Mouse (Mus musculus): ENCODE measurements around the gene Olfr700. TPM values are rescaled to one million over a fixed set of nuclear protein-coding genes. Genes with fewer than 3 reads are reported as not detected.
"Not testable (repeated sequence)": the region's sequence is repeated elsewhere in the genome, so short reads cannot be mapped to it uniquely, and the experiment has no call there.

The Olfr700 gene
- total RNA-seq, 1 experiment: not detected

DNA sequence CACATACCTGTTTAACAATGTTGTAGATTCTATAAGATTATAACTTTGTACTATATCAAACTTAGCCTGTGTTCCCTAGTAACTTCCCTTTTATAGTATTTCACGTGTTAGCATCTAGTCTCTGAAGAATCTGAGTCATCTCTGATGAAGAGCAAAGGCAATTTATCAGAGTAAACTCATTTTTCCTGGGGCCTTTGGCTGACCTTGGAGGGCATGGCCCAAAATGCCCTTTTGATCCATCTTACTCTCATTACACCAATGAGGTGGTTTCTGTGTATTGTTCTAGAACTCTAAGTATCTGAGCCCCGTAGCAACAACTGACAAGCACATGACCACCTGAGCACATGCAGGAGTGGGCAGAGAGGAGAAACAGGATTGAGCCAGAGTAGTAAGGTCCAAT lies 5.2 kb upstream of the Olfr700 start, which contains the start of gene Olfr701:
TSS of gene Olfr701 (plus strand) at position 301 of the 400 bp plus-strand sequence.
- TF ChIP-seq HCFC1 (IDR thresholded peaks at IDR 0.05; ENCODE audit: borderline replicate concordance, insufficient read depth, low read length): no peak
- no peak for TF ChIP-seq ZC3H11A (IDR thresholded peaks at IDR 0.05; ENCODE audit: borderline replicate concordance, low read depth, low read length)
- no peak for TF ChIP-seq CHD2 (IDR thresholded peaks at IDR 0.05; ENCODE audit: low read depth, low read length)
- TF ChIP-seq ZNF384 (IDR thresholded peaks at IDR 0.05; ENCODE audit: low read depth, low read length): no peak
- no peak for TF ChIP-seq MAFK (IDR thresholded peaks at IDR 0.05; ENCODE audit: insufficient read depth, low read depth, low read length)
- Histone ChIP-seq H3K36me3 (ENCODE audit: control insufficient read depth, insufficient read depth, low read length, poor library complexity, severe bottlenecking) (no peaks in the 10 kb centered on the region), H3K4me3 (ENCODE audit: insufficient read depth in 1 of 2, low read depth in 1 of 2, low read length in 2 of 2, poor library complexity in 1 of 2, severe bottlenecking in 1 of 2) (no peak within 1 kb of the TSS), H3K4me1 (ENCODE audit: control insufficient read depth in 2 of 2, insufficient read depth in 2 of 2, low read length in 2 of 2, poor library complexity in 1 of 2) (no peaks in the 10 kb centered on the region), H3K9me3 (ENCODE audit: control insufficient read depth, insufficient read depth, low read depth, low read length) (no peaks in the 10 kb centered on the region), H3K9ac (ENCODE audit: insufficient read depth, low read depth, low read length, poor library complexity, severe bottlenecking) (no peak within 1 kb of the TSS), H3K27ac (ENCODE audit: insufficient read depth, low read depth, low read length, poor library complexity, severe bottlenecking) (no peak within 1 kb of the TSS)
- in situ Hi-C loops (cut with MboI; ENCODE audit: low sequenced_read_pairs in 2 of 2, unreplicated experiment in 2 of 2): no loop called here
- no peak for DNase-seq (ENCODE audit: low read depth, low spot score)

DNA sequence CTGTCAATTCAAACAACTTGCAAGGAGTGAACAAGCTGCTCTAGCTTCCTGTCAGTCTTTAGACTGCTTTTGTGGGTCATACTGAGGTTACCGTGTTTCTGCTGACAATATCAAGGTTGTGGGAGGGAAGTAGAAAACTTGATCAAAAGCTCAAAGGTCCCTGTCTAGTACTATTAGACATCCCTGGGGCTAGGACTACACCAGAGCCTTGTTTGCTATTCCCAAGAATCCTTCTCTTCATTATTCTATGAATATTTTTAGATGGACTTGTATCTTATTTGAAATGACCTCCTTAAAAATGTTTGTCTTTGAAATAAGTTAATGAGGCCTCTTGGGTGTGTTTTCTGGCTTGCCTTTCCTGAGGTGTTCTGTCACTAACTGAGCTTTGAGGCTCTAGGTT lies 15.5 kb downstream of the Olfr700 start, which contains the start of gene Olfr699:
TSS of gene Olfr699 (minus strand) at position 101 of the 400 bp plus-strand sequence.
- Histone ChIP-seq H3K9ac (ENCODE audit: insufficient read depth, low read depth, low read length, poor library complexity, severe bottlenecking) (no peak within 1 kb of the TSS), H3K27ac (ENCODE audit: insufficient read depth, low read depth, low read length, poor library complexity, severe bottlenecking) (no peak within 1 kb of the TSS), H3K4me3 (ENCODE audit: insufficient read depth in 1 of 2, low read depth in 1 of 2, low read length in 2 of 2, poor library complexity in 1 of 2, severe bottlenecking in 1 of 2) (no peak within 1 kb of the TSS), H3K36me3 (ENCODE audit: control insufficient read depth, insufficient read depth, low read length, poor library complexity, severe bottlenecking) (no peaks in the 10 kb centered on the region), H3K4me1 (ENCODE audit: control insufficient read depth in 2 of 2, insufficient read depth in 2 of 2, low read length in 2 of 2, poor library complexity in 1 of 2) (no peaks in the 10 kb centered on the region), H3K9me3 (ENCODE audit: control insufficient read depth, insufficient read depth, low read depth, low read length) (no peaks in the 10 kb centered on the region)
- no peak for TF ChIP-seq ZC3H11A (IDR thresholded peaks at IDR 0.05; ENCODE audit: borderline replicate concordance, low read depth, low read length)
- no peak for DNase-seq (ENCODE audit: low read depth, low spot score)
- in situ Hi-C loops (cut with MboI; ENCODE audit: low sequenced_read_pairs in 2 of 2, unreplicated experiment in 2 of 2): loop anchor here in 1 of 2 experiments (25.0 kb wide), 1 partner anchor 106 kb away; the partner anchor contains the start of genes Olfr693 and Olfr694

DNA sequence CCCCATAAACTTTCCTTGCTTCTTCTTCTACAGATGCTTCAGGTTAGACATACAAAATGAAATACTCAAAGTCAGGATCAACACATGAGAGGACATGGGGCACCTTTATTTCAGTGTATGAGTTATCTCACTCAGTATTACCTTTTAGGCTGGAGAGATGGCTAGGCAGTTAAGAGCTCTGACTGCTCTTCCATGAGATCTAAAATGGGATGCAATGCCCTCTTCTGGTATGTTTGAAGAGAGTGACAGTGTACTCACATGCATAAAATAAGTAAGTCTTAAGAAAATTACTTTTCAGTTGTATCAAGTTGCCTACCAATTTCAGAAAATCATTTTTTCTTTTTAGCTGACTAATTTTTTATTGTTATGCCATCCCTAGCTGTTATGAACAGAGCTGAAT lies 20.3 kb downstream of the Olfr700 start:
- Histone ChIP-seq H3K4me1 (ENCODE audit: control insufficient read depth in 2 of 2, insufficient read depth in 2 of 2, low read length in 2 of 2, poor library complexity in 1 of 2) (no peaks in the 10 kb centered on the region), H3K4me3 (ENCODE audit: insufficient read depth in 1 of 2, low read depth in 1 of 2, low read length in 2 of 2, poor library complexity in 1 of 2, severe bottlenecking in 1 of 2) (no peak overlapping the region), H3K27ac (ENCODE audit: insufficient read depth, low read depth, low read length, poor library complexity, severe bottlenecking) (no peak overlapping the region), H3K9me3 (ENCODE audit: control insufficient read depth, insufficient read depth, low read depth, low read length) (no peaks in the 10 kb centered on the region), H3K36me3 (ENCODE audit: control insufficient read depth, insufficient read depth, low read length, poor library complexity, severe bottlenecking) (no peaks in the 10 kb centered on the region), H3K9ac (ENCODE audit: insufficient read depth, low read depth, low read length, poor library complexity, severe bottlenecking) (no peak overlapping the region)
- in situ Hi-C loops (cut with MboI; ENCODE audit: low sequenced_read_pairs in 2 of 2, unreplicated experiment in 2 of 2): loop anchor here in 1 of 2 experiments (25.0 kb wide), 1 partner anchor 101 kb away; the partner anchor contains the start of genes Olfr693 and Olfr694
- TF ChIP-seq HCFC1 (IDR thresholded peaks at IDR 0.05; ENCODE audit: borderline replicate concordance, insufficient read depth, low read length) (no peak), ZNF384 (IDR thresholded peaks at IDR 0.05; ENCODE audit: low read depth, low read length) (no peak), CHD2 (IDR thresholded peaks at IDR 0.05; ENCODE audit: low read depth, low read length) (no peak), ZC3H11A (IDR thresholded peaks at IDR 0.05; ENCODE audit: borderline replicate concordance, low read depth, low read length) (no peak), MAFK (IDR thresholded peaks at IDR 0.05; ENCODE audit: insufficient read depth, low read depth, low read length) (no peak)
- no peak for DNase-seq (ENCODE audit: low read depth, low spot score)

DNA sequence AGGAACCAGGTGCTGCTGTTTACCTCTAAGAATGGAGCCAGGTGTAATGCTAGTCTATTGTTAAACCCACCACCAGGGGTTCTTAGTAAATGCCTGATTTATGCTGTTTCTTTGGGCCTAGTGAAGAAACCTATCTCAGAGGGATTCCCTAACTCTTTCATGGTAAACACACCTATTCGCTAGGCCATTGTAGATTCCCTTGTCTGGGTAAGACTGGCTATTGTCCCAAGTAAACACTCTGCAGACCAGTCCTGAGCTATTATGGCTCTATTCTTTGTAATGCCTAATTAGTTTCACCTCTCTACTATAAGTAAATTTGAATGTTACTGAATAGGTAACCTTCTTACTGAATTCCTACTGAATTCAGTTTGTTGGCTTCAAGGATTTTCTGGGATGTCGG lies 47.6 kb downstream of the Olfr700 start:
- H3K4me3 ChIP-seq (ENCODE audit: insufficient read depth in 1 of 2, low read depth in 1 of 2, low read length in 2 of 2, poor library complexity in 1 of 2, severe bottlenecking in 1 of 2); H3K27ac ChIP-seq (ENCODE audit: insufficient read depth, low read depth, low read length, poor library complexity, severe bottlenecking); H3K9me3 ChIP-seq (ENCODE audit: control insufficient read depth, insufficient read depth, low read depth, low read length); H3K36me3 ChIP-seq (ENCODE audit: control insufficient read depth, insufficient read depth, low read length, poor library complexity, severe bottlenecking); in situ Hi-C loops (cut with MboI; ENCODE audit: low sequenced_read_pairs in 2 of 2, unreplicated experiment in 2 of 2); H3K4me1 ChIP-seq (ENCODE audit: control insufficient read depth in 2 of 2, insufficient read depth in 2 of 2, low read length in 2 of 2, poor library complexity in 1 of 2); H3K9ac ChIP-seq (ENCODE audit: insufficient read depth, low read depth, low read length, poor library complexity, severe bottlenecking): not testable (repeated sequence)
- peak; percentile 25; the same call in 1 of the 2 replicates for TF ChIP-seq CHD2 (IDR thresholded peaks at IDR 0.05; ENCODE audit: low read depth, low read length)
- peak; percentile 24 for DNase-seq (ENCODE audit: low read depth, low spot score)

DNA sequence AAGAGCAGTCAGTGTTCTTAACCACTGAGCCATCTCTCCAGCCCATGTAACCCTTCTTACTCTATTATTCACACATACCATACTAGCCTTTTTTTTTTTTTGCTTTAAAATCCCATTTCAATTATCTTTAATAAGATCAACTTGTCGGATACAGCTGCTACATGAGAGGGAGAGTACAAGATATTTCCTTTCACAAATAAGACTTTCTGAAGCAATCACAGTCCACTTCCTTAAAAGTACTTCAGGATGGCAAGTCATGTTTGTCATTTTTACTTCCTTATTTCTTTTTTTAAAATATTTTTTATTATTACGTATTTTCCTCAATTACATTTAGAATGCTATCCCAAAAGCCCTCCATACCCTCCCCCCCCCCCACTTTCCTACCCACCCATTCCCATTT lies 49.8 kb downstream of the Olfr700 start:
- H3K4me3 ChIP-seq (ENCODE audit: insufficient read depth in 1 of 2, low read depth in 1 of 2, low read length in 2 of 2, poor library complexity in 1 of 2, severe bottlenecking in 1 of 2): no peak overlapping the region
- H3K4me1 ChIP-seq (ENCODE audit: control insufficient read depth in 2 of 2, insufficient read depth in 2 of 2, low read length in 2 of 2, poor library complexity in 1 of 2): peaks cover 0 to 1% of the 10 kb centered on the region in 2 experiments; a peak in 1 of 4 replicates
- TF ChIP-seq CHD2 (IDR thresholded peaks at IDR 0.05; ENCODE audit: low read depth, low read length) (no peak), MAFK (IDR thresholded peaks at IDR 0.05; ENCODE audit: insufficient read depth, low read depth, low read length) (no peak), ZNF384 (IDR thresholded peaks at IDR 0.05; ENCODE audit: low read depth, low read length) (no peak), HCFC1 (IDR thresholded peaks at IDR 0.05; ENCODE audit: borderline replicate concordance, insufficient read depth, low read length) (no peak), ZC3H11A (IDR thresholded peaks at IDR 0.05; ENCODE audit: borderline replicate concordance, low read depth, low read length) (no peak)
- DNase-seq (ENCODE audit: low read depth, low spot score): no peak
- no peak overlapping the region for H3K27ac ChIP-seq (ENCODE audit: insufficient read depth, low read depth, low read length, poor library complexity, severe bottlenecking)
- H3K9ac ChIP-seq (ENCODE audit: insufficient read depth, low read depth, low read length, poor library complexity, severe bottlenecking): no peak overlapping the region
- H3K36me3 ChIP-seq (ENCODE audit: control insufficient read depth, insufficient read depth, low read length, poor library complexity, severe bottlenecking): no peaks in the 10 kb centered on the region
- in situ Hi-C loops (cut with MboI; ENCODE audit: low sequenced_read_pairs in 2 of 2, unreplicated experiment in 2 of 2): no loop called here
- no peaks in the 10 kb centered on the region for H3K9me3 ChIP-seq (ENCODE audit: control insufficient read depth, insufficient read depth, low read depth, low read length)

Other genes starting within 250 kb of the Olfr700 start
- gene Olfr693, start 128.2 kb downstream of the Olfr700 start, total RNA-seq (2012; rRNA removed): not detected in 2 replicates
- not detected in 2 replicates for gene Olfr694, start 117.0 kb downstream of the Olfr700 start, total RNA-seq (2012; rRNA removed)
- not detected in 2 replicates for gene Olfr695, start 92.4 kb downstream of the Olfr700 start, total RNA-seq (2012; rRNA removed)
- not detected in 2 replicates for gene Olfr697, start 66.4 kb downstream of the Olfr700 start, total RNA-seq (2012; rRNA removed)
- gene Olfr698, start 53.4 kb downstream of the Olfr700 start, total RNA-seq (2012; rRNA removed): not detected in 2 replicates
- gene Olfr699, start 15.6 kb downstream of the Olfr700 start, total RNA-seq (2012; rRNA removed): 0.42 and 0.49 TPM in 2 replicates
- 0.31 TPM in 1 of 2 replicates, not detected in the other for gene Olfr701, start 5.3 kb upstream of the Olfr700 start, total RNA-seq (2012; rRNA removed)
- not detected in 2 replicates for gene Olfr702, start 25.1 kb upstream of the Olfr700 start, total RNA-seq (2012; rRNA removed)
- gene Olfr703, start 34.5 kb upstream of the Olfr700 start, total RNA-seq (2012; rRNA removed): not detected in 2 replicates
- not detected in 2 replicates for gene Olfr704, start 54.4 kb upstream of the Olfr700 start, total RNA-seq (2012; rRNA removed)
- 0.13 and 0.26 TPM in 2 replicates for gene Olfr705, start 68.1 kb upstream of the Olfr700 start, total RNA-seq (2012; rRNA removed)
- gene Olfr706, start 79.3 kb upstream of the Olfr700 start, total RNA-seq (2012; rRNA removed): not detected in 2 replicates
- gene Olfr707, start 92.4 kb upstream of the Olfr700 start, total RNA-seq (2012; rRNA removed): not detected in 2 replicates
- not detected in 2 replicates for gene Olfr1532-ps1, start 99.2 kb upstream of the Olfr700 start, total RNA-seq (2012; rRNA removed)
- gene Olfr709-ps1, start 123.4 kb upstream of the Olfr700 start, total RNA-seq (2012; rRNA removed): not detected in 2 replicates
- gene Olfr710, start 139.5 kb upstream of the Olfr700 start, total RNA-seq (2012; rRNA removed): not detected in 2 replicates
- gene Olfr6, start 155.1 kb upstream of the Olfr700 start, total RNA-seq (2012; rRNA removed): not detected in 2 replicates
- gene Olfr711, start 166.6 kb upstream of the Olfr700 start, total RNA-seq (2012; rRNA removed): not detected in 2 replicates
- gene Olfr2, start 197.2 kb upstream of the Olfr700 start, total RNA-seq (2012; rRNA removed): not detected in 2 replicates
- gene Olfr713, start 222.3 kb upstream of the Olfr700 start, total RNA-seq (2012; rRNA removed): not detected in 2 replicates

Data from ES-E14 (cell line).